Mouse (Mus musculus) heart, embryonic 14.5 days (tissue): Measurements from ENCODE around the gene Idi2. TPM values are rescaled to one million over a fixed set of nuclear protein-coding genes. Genes with fewer than 3 reads are reported as not detected.
A peak's percentile ranks its signal among the peaks of the same experiment; 100 is the strongest.
"Not testable (repeated sequence)": the region's sequence is repeated elsewhere in the genome, so short reads cannot be mapped to it uniquely, and the experiment has no call there.

Experiments
- ATAC-seq: fragments of 200-750 bp; cut with Nextera tagmentation; 2 replicates; pipeline ENCODE4 v1.8.0; 2017; ENCODE audit warnings: low read depth, moderate TSS enrichment; ENCODE audit not compliant: insufficient number of reproducible peaks, insufficient read depth, low FRiP score
- H3K27ac ChIP-seq, 2 experiments: fragments of 200-500 bp in 1 of 2; fragments of 300-500 bp in 1 of 2; sonication (generic) in 1 of 2; replicated peaks in 1 of 2; 2 replicates each; pipeline ENCODE4 v1.5.1; 2012 to 2014; ENCODE audit warnings: low read depth in 2 of 2, low read length in 2 of 2, control low read depth in 1 of 2, mild to moderate bottlenecking in 1 of 2, mixed read lengths in 1 of 2; ENCODE audit not compliant: control insufficient read depth in 1 of 2, insufficient read depth in 1 of 2
- H3K27me3 ChIP-seq: fragments of 300-500 bp; sonication (generic); 2 replicates; pipeline ENCODE4 v1.6.1; 2014; ENCODE audit warnings: mild to moderate bottlenecking, low read length, control low read depth; ENCODE audit not compliant: control insufficient read depth, insufficient read depth
- H3K36me3 ChIP-seq: fragments of 300-500 bp; sonication (generic); 2 replicates; pipeline ENCODE4 v1.6.1; 2014; ENCODE audit warnings: mild to moderate bottlenecking, control low read depth, low read length, mixed read lengths; ENCODE audit not compliant: control insufficient read depth, insufficient read depth
- H3K4me1 ChIP-seq, 2 experiments: fragments of 200-500 bp in 1 of 2; fragments of 300-500 bp in 1 of 2; sonication (generic) in 1 of 2; 2 replicates each; pipeline ENCODE4 v1.6.1; 2012 to 2014; ENCODE audit warnings: low read length in 2 of 2, control low read depth in 1 of 2, mixed read lengths in 1 of 2; ENCODE audit not compliant: control insufficient read depth in 2 of 2, insufficient read depth in 2 of 2
- H3K4me2 ChIP-seq: fragments of 300-500 bp; sonication (generic); 2 replicates; pipeline ENCODE4 v1.6.1; 2014; ENCODE audit warnings: mild to moderate bottlenecking, low read length
- H3K4me3 ChIP-seq, 2 experiments: fragments of 200-500 bp in 1 of 2; fragments of 300-500 bp in 1 of 2; sonication (generic) in 1 of 2; 2 replicates each; pipeline ENCODE4 v1.5.1; 2012 to 2014; ENCODE audit warnings: low read length in 2 of 2, mild to moderate bottlenecking in 2 of 2, control low read depth in 1 of 2, low read depth in 1 of 2, moderate library complexity in 1 of 2; ENCODE audit not compliant: control insufficient read depth in 1 of 2, insufficient read depth in 1 of 2
- H3K9ac ChIP-seq: fragments of 300-500 bp; sonication (generic); 2 replicates; pipeline ENCODE4 v1.6.1; 2014; ENCODE audit warnings: mild to moderate bottlenecking, low read length
- H3K9me3 ChIP-seq: fragments of 300-500 bp; sonication (generic); 2 replicates; pipeline ENCODE4 v1.6.1; 2016; ENCODE audit warnings: low read length, control low read depth; ENCODE audit not compliant: control insufficient read depth
- WGBS: fragments of 180-500 bp; shearing (Covaris S2); extraction: QIAGEN DNeasy Blood & Tissue Kit; methylation state at CpG from one replicate; pipeline ENCODE4 v1.1.7; 2014; 5-methylcytosine and 5-hydroxymethylcytosine counted together
- polyA plus RNA-seq: library from polyadenylated mRNA; unstranded; fragments of >200 nt; fragmentation: Nextera tagmentation; extraction: Ambion mirVana; gene quantifications from 2 replicates; pipeline ENCODE4 v1.2.1, GENCODE M21; 2014

Idi2 gene
- polyA plus RNA-seq, 1 experiment from 2014 or later = not detected

DNA sequence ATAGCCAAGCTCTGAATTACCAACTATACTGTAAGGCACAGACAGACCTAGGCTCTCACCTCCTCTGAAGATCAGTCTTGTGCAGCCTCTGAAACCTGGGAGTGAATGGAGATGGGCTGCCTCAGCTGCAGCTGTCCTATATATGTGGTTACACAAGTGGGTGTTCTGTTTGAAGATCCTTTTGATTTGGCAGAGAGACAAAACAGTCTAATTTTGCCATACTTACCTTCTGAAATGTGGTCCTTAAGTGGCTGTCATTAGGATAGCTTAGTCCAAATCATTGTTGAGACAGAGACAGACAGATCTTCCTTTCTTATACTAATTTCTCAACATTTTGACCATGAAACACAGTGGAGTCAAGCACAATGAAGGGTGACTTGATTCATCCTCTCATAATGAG lies 4.5 kb upstream of the Idi2 start, which contains the start of gene Gm9745:
TSS of gene Gm9745 (minus strand) at position 101 of the 400 bp plus-strand sequence.
- ATAC-seq, H3K4me2 ChIP-seq, H3K4me3 ChIP-seq, H3K4me1 ChIP-seq, H3K36me3 ChIP-seq, H3K9me3 ChIP-seq, H3K27me3 ChIP-seq, H3K27ac ChIP-seq, H3K9ac ChIP-seq: not testable (repeated sequence)

- H3K27me3 ChIP-seq, ATAC-seq, H3K4me3 ChIP-seq, H3K9ac ChIP-seq, H3K9me3 ChIP-seq, H3K4me1 ChIP-seq, H3K36me3 ChIP-seq, H3K4me2 ChIP-seq, H3K27ac ChIP-seq: not testable (repeated sequence)
- WGBS = 85% methylated on average over 2 of the region's 2 CpGs
Measured at GRCm38 (mm10) chr13:8955127-8955526, 2.5 kb downstream of the Idi2 start.

DNA sequence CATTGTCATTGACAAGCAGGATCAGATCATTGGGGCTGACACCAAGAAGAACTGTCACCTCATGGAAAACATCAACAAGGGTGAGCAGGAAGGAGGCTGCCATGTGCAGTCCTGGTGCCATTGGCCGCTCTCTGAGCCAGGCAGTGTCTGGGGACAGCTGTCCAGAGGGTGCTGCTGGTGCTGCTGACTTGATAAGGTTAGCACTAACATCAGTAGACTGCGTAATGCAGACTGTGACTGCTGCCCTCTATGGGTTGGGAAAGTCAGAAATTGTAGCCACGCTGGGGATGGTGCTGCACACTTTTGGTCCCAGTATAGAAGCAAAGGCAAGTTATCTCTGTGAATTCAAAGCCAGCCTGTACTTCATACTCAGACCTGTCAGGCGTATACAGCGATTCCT lies 4.2 kb downstream of the Idi2 start:
- H3K4me1 ChIP-seq, H3K27ac ChIP-seq, H3K4me2 ChIP-seq, H3K9ac ChIP-seq, H3K4me3 ChIP-seq, H3K36me3 ChIP-seq, H3K27me3 ChIP-seq, H3K9me3 ChIP-seq: not testable (repeated sequence)
- ATAC-seq = 0 out of 2 replicates have a peak, but pooled peaks have one; percentile 31
- no CpG with 5 or more reads among the region's 5 CpGs for WGBS

- not testable (repeated sequence) for H3K9ac ChIP-seq, H3K9me3 ChIP-seq, H3K4me1 ChIP-seq, H3K36me3 ChIP-seq, H3K27ac ChIP-seq, ATAC-seq, H3K4me2 ChIP-seq, H3K27me3 ChIP-seq, H3K4me3 ChIP-seq
- WGBS = 40% methylated on average over 1 of the region's 5 CpGs
Measured at GRCm38 (mm10) chr13:8959058-8959457, 6.4 kb downstream of the Idi2 start.

- H3K9ac ChIP-seq, H3K4me2 ChIP-seq, H3K4me1 ChIP-seq, H3K4me3 ChIP-seq, H3K36me3 ChIP-seq, ATAC-seq, H3K27me3 ChIP-seq, H3K9me3 ChIP-seq, H3K27ac ChIP-seq: not testable (repeated sequence)
- 67% methylated on average over 4 of the region's 6 CpGs for WGBS
Measured at GRCm38 (mm10) chr13:8959554-8959953, 6.9 kb downstream of the Idi2 start.

GRCm38 (mm10) chr13:8961128-8961888 lies 8.6 kb downstream of the Idi2 start:
- H3K36me3 ChIP-seq, H3K4me3 ChIP-seq, ATAC-seq, H3K4me1 ChIP-seq, H3K4me2 ChIP-seq, H3K9me3 ChIP-seq, H3K27me3 ChIP-seq, H3K9ac ChIP-seq: not testable (repeated sequence)
- H3K27ac ChIP-seq = peak overlapping the region in 1 of 2 experiments; percentile 35; a peak in 1 of 4 replicates
- 26% methylated on average over 2 of the region's 3 CpGs for WGBS

- not testable (repeated sequence) for H3K4me3 ChIP-seq, H3K27me3 ChIP-seq, H3K9me3 ChIP-seq, H3K36me3 ChIP-seq, ATAC-seq, H3K4me1 ChIP-seq
- 26% methylated on average over 5 of the region's 5 CpGs for WGBS
- H3K4me2 ChIP-seq = peak overlapping the region; percentile 39
- H3K27ac ChIP-seq = peak overlapping the region in 1 of 2 experiments; percentile 35; a peak in 1 of 4 replicates
- H3K9ac ChIP-seq = peak overlapping the region; percentile 36
Measured at GRCm38 (mm10) chr13:8962266-8962665, 9.6 kb downstream of the Idi2 start.

- 93% methylated on average over 5 of the region's 5 CpGs for WGBS
- Histone ChIP-seq H3K27me3 (no peaks in the 10 kb centered on the region), H3K4me3 (no peak overlapping the region), H3K9me3 (no peaks in the 10 kb centered on the region), H3K9ac (no peak overlapping the region), H3K4me2 (no peak overlapping the region), H3K4me1 (peaks cover 3 to 4% of the 10 kb centered on the region in 2 experiments; a peak in 2 of 4 replicates), H3K36me3 (peaks cover 26% of the 10 kb centered on the region), H3K27ac (no peak overlapping the region)
- no peak for ATAC-seq
Measured at GRCm38 (mm10) chr13:8965224-8965623, 12.6 kb downstream of the Idi2 start.
